Mouse (Mus musculus) neural tube, embryonic 15.5 days (tissue): ENCODE measurements around the gene Tbc1d22a. TPM values are rescaled to one million over a fixed set of nuclear protein-coding genes. Genes with fewer than 3 reads are reported as not detected.

Experiments used
- ATAC-seq: fragments of 200-750 bp; cut with Nextera tagmentation; 2 replicates; pipeline ENCODE4 v1.8.0; 2017; ENCODE audit warnings: mild to moderate bottlenecking, moderate TSS enrichment, moderate library complexity; ENCODE audit not compliant: low FRiP score
- H3K27ac ChIP-seq: fragments of 300-500 bp; sonication (generic); replicated peaks from 2 replicates; pipeline ENCODE4 v1.5.1; 2015; ENCODE audit warnings: mild to moderate bottlenecking, inconsistent platforms
- H3K27me3 ChIP-seq: fragments of 300-500 bp; sonication (generic); replicated peaks from 2 replicates; pipeline ENCODE4 v1.6.1; 2015; ENCODE audit warnings: inconsistent platforms
- H3K36me3 ChIP-seq: fragments of 300-500 bp; sonication (generic); 2 replicates; pipeline ENCODE4 v1.6.1; 2015; ENCODE audit warnings: inconsistent platforms
- H3K4me1 ChIP-seq: fragments of 300-500 bp; sonication (generic); 2 replicates; pipeline ENCODE4 v1.6.1; 2015; ENCODE audit warnings: inconsistent platforms
- H3K4me2 ChIP-seq: fragments of 300-500 bp; sonication (generic); 2 replicates; pipeline ENCODE4 v1.6.1; 2015; ENCODE audit warnings: inconsistent platforms, mild to moderate bottlenecking, moderate library complexity
- H3K4me3 ChIP-seq: fragments of 300-500 bp; sonication (generic); replicated peaks from 2 replicates; pipeline ENCODE4 v1.5.1; 2015; ENCODE audit warnings: mild to moderate bottlenecking, inconsistent platforms
- H3K9ac ChIP-seq: fragments of 300-500 bp; sonication (generic); replicated peaks from 2 replicates; pipeline ENCODE4 v1.6.1; 2015; ENCODE audit warnings: mild to moderate bottlenecking, inconsistent platforms
- H3K9me3 ChIP-seq: fragments of 300-500 bp; sonication (generic); replicated peaks from 2 replicates; pipeline ENCODE4 v1.6.1; 2016; ENCODE audit warnings: inconsistent platforms
- WGBS: fragments of 180-500 bp; shearing (Covaris S2); methylation state at CpG from one replicate; pipeline ENCODE4 v1.1.7; 2015; ENCODE audit warnings: mixed read lengths; 5-methylcytosine and 5-hydroxymethylcytosine counted together
- polyA plus RNA-seq: library from polyadenylated mRNA; unstranded; fragments of >200 nt; fragmentation: Nextera tagmentation; extraction: Ambion mirVana; gene quantifications from 2 replicates; pipeline ENCODE4 v1.2.1, GENCODE M21; 2015

Tbc1d22a gene
- polyA plus RNA-seq, 1 experiment from 2014 or later: 11.0 TPM

GRCm38 (mm10) chr15:86183484-86183883 lies 30.8 kb upstream of the Tbc1d22a start:
- no peak overlapping the region for H3K27ac ChIP-seq
- ATAC-seq: no peak
- H3K4me1 ChIP-seq: peaks cover 49% of the 10 kb centered on the region
- WGBS: 90% methylated on average over 8 of the region's 8 CpGs
- no peak overlapping the region for H3K4me3 ChIP-seq
- H3K36me3 ChIP-seq: no peaks in the 10 kb centered on the region
- no peaks in the 10 kb centered on the region for H3K9me3 ChIP-seq
- peak overlapping the region; percentile 89 for H3K4me2 ChIP-seq
- no peaks in the 10 kb centered on the region for H3K27me3 ChIP-seq
- no peak overlapping the region for H3K9ac ChIP-seq

GRCm38 (mm10) chr15:86184071-86184470 lies 30.2 kb upstream of the Tbc1d22a start:
- WGBS: 69% methylated on average over 5 of the region's 5 CpGs
- H3K36me3 ChIP-seq: no peaks in the 10 kb centered on the region
- H3K4me2 ChIP-seq: peak overlapping the region; percentile 89
- H3K4me3 ChIP-seq: peak overlapping the region; percentile 67
- H3K27me3 ChIP-seq: no peaks in the 10 kb centered on the region
- no peaks in the 10 kb centered on the region for H3K9me3 ChIP-seq
- H3K9ac ChIP-seq: peak overlapping the region; percentile 90
- peaks cover 55% of the 10 kb centered on the region for H3K4me1 ChIP-seq
- peak overlapping the region; percentile 94 for H3K27ac ChIP-seq
- ATAC-seq: no peak

GRCm38 (mm10) chr15:86184851-86185688 lies 29.2 kb upstream of the Tbc1d22a start:
- Histone ChIP-seq H3K4me3 (peak overlapping the region; percentile 67), H3K9ac (peak overlapping the region; percentile 90), H3K27ac (peak overlapping the region; percentile 94), H3K27me3 (no peaks in the 10 kb centered on the region), H3K4me2 (peak overlapping the region; percentile 89), H3K36me3 (no peaks in the 10 kb centered on the region), H3K4me1 (peaks cover 56% of the 10 kb centered on the region), H3K9me3 (no peaks in the 10 kb centered on the region)
- ATAC-seq: peak; percentile 67
- WGBS: under 1% methylated on average over 70 of the region's 70 CpGs

- Histone ChIP-seq H3K27ac (peak within 1 kb of the TSS; percentile 94), H3K9ac (peak within 1 kb of the TSS; percentile 90), H3K4me3 (peak within 1 kb of the TSS; percentile 67), H3K4me1 (peaks cover 56% of the 10 kb centered on the region), H3K27me3 (no peaks in the 10 kb centered on the region), H3K4me2 (peak within 1 kb of the TSS; percentile 89), H3K36me3 (no peaks in the 10 kb centered on the region), H3K9me3 (no peaks in the 10 kb centered on the region)
- WGBS: 3% methylated on average over 42 of the region's 43 CpGs
- peak; percentile 82 for ATAC-seq
These were observed 28.3 kb upstream of the Tbc1d22a start, which contains the start of gene Cerk for GRCm38 (mm10) chr15:86185689-86186569. Gene Cerk (minus strand): TSS chr15:86186141.

GRCm38 (mm10) chr15:86186686-86187085 lies 27.6 kb upstream of the Tbc1d22a start:
- Histone ChIP-seq H3K4me3 (peak overlapping the region; percentile 67), H3K4me2 (peak overlapping the region; percentile 89), H3K4me1 (peaks cover 55% of the 10 kb centered on the region), H3K9me3 (no peaks in the 10 kb centered on the region), H3K27me3 (no peaks in the 10 kb centered on the region), H3K27ac (peak overlapping the region; percentile 94; the same call in 1 of the 2 replicates), H3K9ac (no peak overlapping the region), H3K36me3 (no peaks in the 10 kb centered on the region)
- WGBS: 51% methylated on average over 3 of the region's 3 CpGs
- ATAC-seq: no peak

- H3K4me1 ChIP-seq: peaks cover 41% of the 10 kb centered on the region
- H3K36me3 ChIP-seq: no peaks in the 10 kb centered on the region
- no peak overlapping the region for H3K4me3 ChIP-seq
- no peak overlapping the region for H3K27ac ChIP-seq
- H3K27me3 ChIP-seq: no peaks in the 10 kb centered on the region
- ATAC-seq: no peak
- no peak overlapping the region for H3K4me2 ChIP-seq
- 22% methylated on average over 5 of the region's 5 CpGs for WGBS
- H3K9me3 ChIP-seq: no peaks in the 10 kb centered on the region
- no peak overlapping the region for H3K9ac ChIP-seq
These were observed 26.1 kb upstream of the Tbc1d22a start for GRCm38 (mm10) chr15:86188186-86188585.

GRCm38 (mm10) chr15:86188746-86189470 lies 25.4 kb upstream of the Tbc1d22a start:
- H3K36me3 ChIP-seq: no peaks in the 10 kb centered on the region
- no peak overlapping the region for H3K4me3 ChIP-seq
- 37% methylated on average over 10 of the region's 10 CpGs for WGBS
- ATAC-seq: no peak
- H3K4me2 ChIP-seq: no peak overlapping the region
- no peak overlapping the region for H3K9ac ChIP-seq
- peaks cover 34% of the 10 kb centered on the region for H3K4me1 ChIP-seq
- no peak overlapping the region for H3K27ac ChIP-seq
- no peaks in the 10 kb centered on the region for H3K27me3 ChIP-seq
- no peaks in the 10 kb centered on the region for H3K9me3 ChIP-seq

GRCm38 (mm10) chr15:86190387-86190786 lies 23.9 kb upstream of the Tbc1d22a start:
- no peak for ATAC-seq
- 76% methylated on average over 3 of the region's 3 CpGs for WGBS
- Histone ChIP-seq H3K36me3 (no peaks in the 10 kb centered on the region), H3K9ac (no peak overlapping the region), H3K4me2 (no peak overlapping the region), H3K27me3 (no peaks in the 10 kb centered on the region), H3K9me3 (no peaks in the 10 kb centered on the region), H3K27ac (no peak overlapping the region), H3K4me3 (no peak overlapping the region), H3K4me1 (peaks cover 23% of the 10 kb centered on the region)

GRCm38 (mm10) chr15:86191505-86191904 lies 22.8 kb upstream of the Tbc1d22a start:
- WGBS: 76% methylated on average over 1 of the region's 1 CpGs
- Histone ChIP-seq H3K4me3 (no peak overlapping the region), H3K9me3 (no peaks in the 10 kb centered on the region), H3K27me3 (no peaks in the 10 kb centered on the region), H3K9ac (no peak overlapping the region), H3K27ac (no peak overlapping the region), H3K36me3 (no peaks in the 10 kb centered on the region), H3K4me2 (no peak overlapping the region), H3K4me1 (peaks cover 17% of the 10 kb centered on the region)
- no peak for ATAC-seq

- 81% methylated on average over 3 of the region's 3 CpGs for WGBS
- ATAC-seq: no peak
These were observed 22.3 kb upstream of the Tbc1d22a start for GRCm38 (mm10) chr15:86191933-86192332.

More at GRCm38 (mm10) chr15:86191933-86192332, 22.3 kb upstream of the Tbc1d22a start:
- H3K27ac ChIP-seq: no peak overlapping the region
- H3K4me1 ChIP-seq: peaks cover 13% of the 10 kb centered on the region
- H3K4me3 ChIP-seq: no peak overlapping the region
- no peak overlapping the region for H3K9ac ChIP-seq
- H3K4me2 ChIP-seq: no peak overlapping the region
- H3K36me3 ChIP-seq: no peaks in the 10 kb centered on the region
- no peaks in the 10 kb centered on the region for H3K9me3 ChIP-seq
- no peaks in the 10 kb centered on the region for H3K27me3 ChIP-seq
